Mouse (Mus musculus): ENCODE results near the gene Mmgt2.

Gene Mmgt2

DNA sequence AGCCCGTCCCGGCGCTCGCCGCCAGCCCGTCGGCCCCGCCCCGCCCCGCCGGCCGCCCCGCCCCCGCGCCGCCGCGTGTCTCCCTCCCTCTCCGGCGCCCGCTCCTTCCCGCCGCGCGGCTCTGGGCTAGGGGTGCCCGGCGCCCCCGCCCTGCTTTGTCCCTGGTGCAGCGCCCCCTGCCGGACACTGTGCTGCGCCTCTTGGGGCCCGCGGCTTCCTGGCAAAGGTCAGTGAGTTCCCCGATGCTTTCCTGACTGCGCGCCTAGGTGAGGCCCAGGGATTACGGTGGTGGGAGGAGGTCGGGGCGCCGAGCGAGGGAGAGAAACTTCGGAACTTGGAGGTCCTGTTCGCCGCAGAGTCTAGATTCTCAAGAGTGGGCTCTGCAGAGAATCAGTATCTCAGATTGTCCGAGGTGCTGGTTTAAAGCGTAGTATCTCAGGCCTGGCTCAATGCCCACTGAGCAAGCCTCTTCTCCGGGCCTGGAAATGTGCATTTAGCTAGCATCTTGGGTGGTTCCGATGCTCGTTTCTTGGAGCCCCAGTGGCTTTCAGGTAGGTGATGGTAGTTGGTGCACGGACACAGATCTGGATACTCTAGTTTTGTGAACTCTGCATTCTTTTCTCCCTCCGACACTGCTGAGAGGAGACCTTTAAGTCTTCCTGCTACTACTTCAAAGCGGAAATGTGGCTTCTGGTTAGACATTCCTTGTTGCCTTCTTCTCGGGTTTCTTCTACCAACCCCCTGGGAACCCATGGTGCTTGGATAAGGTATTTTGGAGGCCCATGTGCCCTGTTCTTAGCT, at the start of gene Mmgt2:
TSS of gene Mmgt2 (plus strand) at position 74 of the 801 bp plus-strand sequence.
- DNase-seq (ENCODE audit: low read depth, low spot score), result peak; percentile 95

DNA sequence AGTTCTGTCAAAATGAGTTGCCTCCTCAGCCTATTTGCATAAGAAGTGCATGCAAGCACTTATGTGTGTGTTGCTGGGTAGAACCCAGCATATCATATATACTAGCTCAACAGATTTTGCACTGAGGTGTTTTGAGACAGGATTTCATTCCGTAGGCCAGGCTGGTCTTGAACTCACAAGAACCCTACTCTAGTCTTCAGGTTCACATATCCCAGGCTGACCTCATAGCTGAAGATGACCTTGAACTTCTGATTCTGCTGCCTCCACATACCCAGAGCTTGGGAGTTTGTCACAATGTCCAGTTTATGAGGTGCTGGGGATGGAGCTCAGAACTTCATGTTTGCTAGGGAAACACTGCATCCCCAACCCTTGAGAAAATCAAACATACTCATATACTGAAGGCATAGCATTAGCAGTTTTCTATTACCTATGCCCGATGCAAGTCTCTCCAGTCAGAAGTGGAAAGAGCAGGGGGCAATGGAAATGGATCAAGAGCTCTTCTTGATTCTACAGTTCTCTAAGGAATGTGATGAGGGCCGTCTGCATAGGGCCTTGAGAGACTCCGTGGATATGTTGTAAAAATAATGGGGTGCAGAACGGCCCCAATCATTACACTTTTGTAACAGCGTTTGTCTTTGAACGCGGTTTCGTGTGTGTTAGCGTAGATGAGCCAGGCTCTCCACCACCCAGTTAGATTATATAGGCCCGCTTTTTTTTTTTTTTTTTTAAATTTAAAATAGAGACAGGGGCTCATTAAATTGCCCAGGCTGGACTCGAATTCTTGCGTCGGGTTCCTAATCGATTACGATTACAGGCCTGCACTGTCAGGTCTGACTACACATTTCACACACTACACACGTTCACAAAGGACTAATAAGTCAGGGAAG, 46.5 kb upstream of the Mmgt2 start:
- peak; percentile 53 for DNase-seq (ENCODE audit: low read depth, low spot score)

DNA sequence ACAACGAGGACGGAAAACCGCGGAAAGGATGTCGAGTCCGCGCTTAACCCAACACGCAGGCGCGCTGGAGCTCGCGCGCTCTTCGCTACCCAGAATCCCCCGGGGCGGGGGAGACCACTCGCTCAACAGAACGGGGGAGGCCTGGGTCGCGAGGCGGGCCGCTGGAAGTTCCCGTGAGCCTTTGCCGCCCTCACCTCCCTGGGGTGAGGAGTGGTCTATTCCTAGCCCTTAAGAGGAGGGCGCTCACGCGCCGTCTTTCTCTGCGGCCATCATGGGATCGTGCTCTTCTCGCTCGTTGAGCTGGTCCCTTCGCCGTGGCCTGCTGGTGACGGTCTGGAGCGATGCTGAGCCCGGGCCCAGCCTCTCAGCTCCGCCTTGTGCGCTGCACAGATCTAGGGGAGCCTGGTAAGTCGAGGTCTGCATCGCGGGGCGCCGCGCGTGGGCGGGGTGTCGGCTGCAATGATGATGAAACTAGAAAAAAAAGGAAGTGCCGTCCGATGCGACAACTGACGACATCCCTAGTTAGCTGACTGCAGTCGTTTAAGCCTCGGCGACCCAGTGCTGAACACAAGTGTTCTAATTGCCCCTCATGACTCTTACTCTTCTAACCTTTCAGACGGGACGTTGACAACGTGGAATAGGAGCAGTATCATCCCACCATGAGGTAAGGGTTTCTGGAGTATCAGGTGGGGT, 45.7 kb upstream of the Mmgt2 start:
- DNase-seq (ENCODE audit: low read depth, low spot score), result peak; percentile 99

DNA sequence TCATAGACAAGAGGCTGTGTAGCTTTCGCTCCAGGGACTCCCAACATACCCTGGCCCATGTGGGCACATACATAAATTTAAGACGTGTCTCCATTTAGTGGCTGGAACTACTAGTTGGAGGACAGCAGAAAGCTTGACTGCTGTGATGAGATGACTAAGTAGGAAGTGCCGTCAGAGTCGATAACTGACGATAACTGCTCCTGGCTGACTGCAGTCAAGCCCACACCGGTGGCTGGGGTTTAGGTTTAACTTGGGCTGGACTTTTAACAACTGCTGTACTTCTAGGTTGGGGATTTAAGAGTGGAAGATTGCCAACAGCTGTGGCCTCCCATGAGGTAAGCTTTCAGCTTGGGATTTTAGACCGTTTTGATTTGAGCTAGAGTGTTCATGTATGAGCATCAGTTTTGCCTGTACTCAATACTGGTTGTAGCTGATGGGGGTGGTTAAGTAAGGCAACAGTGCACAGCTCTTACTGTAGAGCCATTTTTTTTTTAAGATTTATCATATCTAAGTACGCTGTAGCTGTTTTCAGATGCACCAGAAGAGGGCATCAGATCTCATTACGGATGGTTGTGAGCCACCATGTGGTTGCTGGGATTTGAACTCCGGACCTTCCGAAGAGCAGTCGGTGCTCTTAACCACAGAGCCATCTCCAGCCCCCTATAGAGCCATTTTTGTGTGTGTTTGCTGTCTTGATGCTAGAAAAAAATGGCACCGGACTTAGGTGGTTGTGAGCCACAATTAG, 45.0 kb upstream of the Mmgt2 start:
- DNase-seq (ENCODE audit: low read depth, low spot score), result peak; percentile 60

DNA sequence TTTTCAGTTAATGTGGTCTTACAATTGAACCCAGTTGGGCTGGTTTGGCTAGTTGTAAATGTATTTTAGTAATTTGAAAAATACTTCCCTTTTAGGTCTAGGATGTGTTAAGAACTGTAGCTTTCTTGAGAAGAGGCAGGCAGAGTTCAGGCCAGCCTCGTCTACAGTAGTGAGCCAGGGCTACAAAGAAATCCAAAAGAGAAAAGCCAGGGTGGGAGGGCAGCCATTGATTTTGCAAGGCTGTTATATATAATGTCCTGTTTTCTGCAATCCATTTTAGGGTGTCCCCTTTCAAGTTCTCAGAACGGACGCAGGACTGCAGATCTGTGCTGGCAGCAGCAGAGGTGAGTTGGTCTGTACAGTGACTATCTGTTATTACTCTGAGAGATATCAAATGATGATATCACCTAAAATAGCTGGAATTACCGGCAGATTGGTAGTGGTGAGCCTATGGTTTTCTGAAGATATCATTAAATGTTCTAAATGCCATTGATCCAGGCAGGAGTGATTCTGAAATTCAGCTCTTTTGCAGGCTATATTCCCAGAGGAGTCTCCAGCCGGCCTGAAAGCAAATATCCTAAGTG, 44.2 kb upstream of the Mmgt2 start:
- no peak for DNase-seq (ENCODE audit: low read depth, low spot score)

DNA sequence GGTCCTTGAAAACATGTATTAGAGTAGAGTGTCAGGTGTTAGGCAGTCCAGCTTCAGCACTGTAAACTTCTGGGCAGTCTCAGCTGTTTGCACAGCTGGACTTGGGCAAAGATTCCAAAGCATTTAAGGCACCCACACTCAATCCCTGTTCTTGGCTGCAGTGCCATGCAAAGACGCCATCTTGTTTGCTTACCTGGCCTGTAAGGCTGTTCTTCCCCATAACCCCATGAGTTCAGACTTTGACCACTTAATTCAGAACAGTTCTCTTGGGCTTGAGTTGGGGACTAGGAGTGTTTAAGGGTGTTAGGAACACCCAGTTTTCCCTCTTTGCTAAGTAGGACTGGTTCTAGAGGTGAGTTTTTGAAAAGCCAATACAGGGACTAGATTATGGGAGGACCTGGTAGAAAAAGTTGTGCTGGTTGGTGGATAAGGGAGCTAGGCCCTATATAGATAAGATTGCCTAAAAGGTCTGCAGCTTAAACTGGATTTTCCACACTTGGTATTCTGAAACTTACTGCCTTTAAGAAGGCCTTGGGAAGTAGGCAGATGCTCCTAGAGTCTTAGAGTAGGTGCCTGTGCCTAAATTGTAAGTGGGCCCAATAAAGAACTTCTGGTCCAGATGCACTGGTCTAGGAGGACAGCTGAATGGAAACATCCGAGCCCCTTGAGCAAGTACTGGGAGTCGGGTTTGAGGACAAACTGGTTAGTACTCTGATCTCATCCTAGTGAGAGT, 43.4 kb upstream of the Mmgt2 start:
- peak; percentile 27 for DNase-seq (ENCODE audit: low read depth, low spot score)

DNA sequence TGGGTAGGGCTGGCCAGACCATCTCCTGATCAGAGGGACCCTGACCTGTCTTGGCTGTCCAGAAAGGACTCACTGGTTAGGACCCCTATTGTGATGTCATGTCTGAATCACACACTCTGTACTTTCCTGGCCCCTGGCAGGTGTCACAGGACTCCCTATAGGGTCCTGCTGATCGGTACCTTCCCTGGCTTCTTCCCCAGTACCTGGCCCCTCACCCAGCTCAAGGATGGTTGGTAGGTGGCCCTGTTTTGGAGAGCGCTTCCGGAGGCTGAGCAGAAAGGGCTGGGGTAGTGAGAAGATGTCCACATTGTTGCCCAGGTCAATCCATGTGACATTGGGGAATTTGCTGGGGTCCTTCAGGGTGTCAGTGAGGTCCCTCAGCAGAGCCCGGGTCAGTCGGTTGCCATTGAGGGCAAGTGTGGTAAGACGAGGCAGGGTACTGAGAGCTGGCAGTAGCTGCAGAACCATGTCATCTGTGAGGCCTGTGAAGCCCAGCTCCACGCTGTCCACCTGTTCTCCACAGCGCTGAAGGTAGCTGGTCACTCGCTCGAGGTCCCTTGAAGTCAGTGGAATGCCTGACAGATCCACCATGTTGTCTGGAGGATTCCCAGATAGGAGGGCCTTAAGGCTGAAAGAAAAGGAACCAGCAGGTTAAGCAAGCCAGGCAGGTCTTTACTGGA, 42.7 kb upstream of the Mmgt2 start:
- peak; percentile 39 for DNase-seq (ENCODE audit: low read depth, low spot score)

DNA sequence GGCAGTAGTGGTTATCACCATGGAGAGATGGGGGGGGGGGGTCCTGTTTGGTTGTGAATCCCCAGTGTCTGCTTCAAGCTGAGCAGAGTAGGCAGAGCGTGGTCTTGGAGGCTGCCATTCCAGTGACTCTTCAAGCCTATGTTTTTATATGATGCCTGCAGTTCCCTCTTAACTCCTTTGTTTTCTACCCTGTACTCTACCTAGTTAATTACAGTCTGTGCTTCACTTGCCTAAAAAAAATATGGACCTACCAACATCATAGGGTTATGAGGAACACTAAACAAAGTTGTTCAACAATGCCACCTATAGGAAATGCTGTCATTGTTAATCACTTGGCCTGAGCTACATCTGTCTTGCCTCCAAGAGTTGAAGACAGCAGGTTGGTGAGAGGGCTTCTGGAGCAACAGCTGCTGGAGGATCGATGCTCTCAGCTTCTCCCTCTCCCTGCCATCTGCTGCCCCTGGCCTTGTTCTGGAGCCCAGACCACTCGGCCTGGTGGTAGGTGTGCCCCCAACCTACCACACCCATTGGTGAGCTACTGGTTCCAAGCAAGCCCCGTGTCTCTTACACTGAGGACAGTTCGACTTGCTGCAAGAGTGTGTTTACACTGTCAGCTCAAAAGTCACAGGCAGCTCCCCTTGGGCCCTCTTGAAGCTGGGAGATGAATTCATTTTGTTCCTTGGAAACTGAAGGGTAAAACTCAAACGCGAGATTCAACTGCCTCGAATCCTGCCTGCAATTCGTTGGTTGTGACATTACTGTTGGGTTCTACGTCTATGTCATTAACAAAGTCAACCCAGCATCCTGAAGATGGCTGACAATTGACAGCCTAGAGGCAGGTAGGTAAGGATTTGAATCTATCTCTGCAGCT, 41.9 kb upstream of the Mmgt2 start:
- peak; percentile 53 for DNase-seq (ENCODE audit: low read depth, low spot score)

DNA sequence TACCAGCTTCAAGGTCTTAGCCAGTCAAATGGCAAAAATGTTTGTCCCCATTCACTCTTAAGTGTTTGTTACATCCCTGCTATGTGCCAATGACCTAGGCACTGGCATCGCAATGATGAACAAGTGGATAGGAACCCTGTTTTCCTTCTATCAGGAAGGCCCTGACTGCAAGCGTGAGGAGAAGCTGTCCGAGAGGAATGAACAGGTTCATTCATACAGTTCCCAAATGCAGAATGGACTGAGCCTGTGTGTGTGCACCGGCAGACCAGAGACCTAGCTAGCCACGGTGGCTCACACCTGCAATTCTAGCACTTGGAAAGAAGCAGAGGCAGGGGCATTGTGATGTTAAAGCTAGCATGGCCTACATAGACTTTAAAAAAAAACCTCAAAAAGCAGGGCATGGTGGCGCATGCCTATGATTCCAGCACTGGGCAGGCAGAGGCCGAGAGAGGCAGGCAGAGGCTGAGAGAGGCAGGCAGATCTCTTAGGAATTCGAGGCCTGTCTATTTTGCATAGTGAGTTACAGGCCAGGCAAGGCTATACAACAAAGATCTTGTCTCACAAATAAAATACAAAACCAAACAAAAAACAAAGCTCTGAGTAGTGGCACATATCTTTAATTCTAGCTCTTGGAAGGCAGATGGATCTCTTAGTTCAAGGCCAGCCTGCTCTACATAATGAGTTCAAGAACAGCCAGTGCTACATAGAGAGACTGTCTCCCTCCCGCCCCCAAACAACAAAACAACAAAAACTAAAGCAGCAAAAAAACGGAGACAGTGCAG, 41.1 kb upstream of the Mmgt2 start:
- peak; percentile 38 for DNase-seq (ENCODE audit: low read depth, low spot score)

DNA sequence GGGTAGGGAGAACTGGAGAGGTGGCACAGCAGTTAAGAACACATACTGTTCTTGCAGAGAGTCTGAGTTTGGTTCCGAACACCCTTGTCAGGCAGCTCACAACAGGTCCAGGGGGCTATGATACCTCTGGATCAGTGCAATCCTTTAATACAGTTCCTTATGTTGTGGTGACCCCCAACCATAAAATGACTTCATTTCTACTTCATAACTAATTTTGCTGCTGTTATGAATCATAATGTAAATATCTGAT, 40.6 kb upstream of the Mmgt2 start:
- DNase-seq (ENCODE audit: low read depth, low spot score), result no peak

DNA sequence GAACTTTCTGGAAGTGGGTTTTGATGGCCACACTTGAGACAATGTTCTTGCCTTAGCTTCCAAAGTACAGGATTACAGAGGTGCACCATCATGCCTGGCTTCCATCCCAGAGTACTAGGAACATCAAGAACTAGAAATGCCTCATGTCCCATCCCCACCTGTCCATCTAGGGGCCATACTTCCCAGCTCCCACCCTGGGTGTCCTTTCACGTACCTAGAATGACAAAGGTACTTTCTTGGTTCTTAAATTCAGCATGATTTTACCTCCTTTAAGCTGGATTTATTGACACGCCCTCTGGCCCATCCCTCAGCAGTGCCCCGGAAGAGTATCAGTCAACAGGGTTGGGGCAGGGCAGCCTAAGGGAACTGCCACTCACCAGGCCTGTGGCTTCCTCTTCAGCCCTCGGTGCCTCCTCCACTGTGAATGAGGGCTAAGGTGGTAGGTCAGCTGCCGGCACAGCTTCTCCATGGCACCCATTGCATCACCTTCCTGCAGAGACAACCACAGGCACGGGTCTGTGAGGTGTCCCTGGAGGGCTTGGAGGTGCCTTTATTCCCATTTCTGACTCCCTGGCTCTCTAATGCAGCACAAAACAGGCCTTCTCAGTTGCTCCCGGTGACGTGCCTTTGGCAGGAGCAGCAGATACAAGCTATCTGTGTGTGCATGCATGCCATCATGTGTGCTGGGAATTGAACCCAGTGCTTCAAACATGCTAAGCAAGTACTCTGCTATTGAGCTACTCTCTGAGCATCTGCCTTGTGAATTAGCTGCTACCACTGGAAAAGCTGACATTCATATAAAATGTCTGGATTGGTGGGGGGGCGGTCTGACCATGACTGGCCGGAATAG, 39.4 kb upstream of the Mmgt2 start:
- DNase-seq (ENCODE audit: low read depth, low spot score), result peak; percentile 26

DNA sequence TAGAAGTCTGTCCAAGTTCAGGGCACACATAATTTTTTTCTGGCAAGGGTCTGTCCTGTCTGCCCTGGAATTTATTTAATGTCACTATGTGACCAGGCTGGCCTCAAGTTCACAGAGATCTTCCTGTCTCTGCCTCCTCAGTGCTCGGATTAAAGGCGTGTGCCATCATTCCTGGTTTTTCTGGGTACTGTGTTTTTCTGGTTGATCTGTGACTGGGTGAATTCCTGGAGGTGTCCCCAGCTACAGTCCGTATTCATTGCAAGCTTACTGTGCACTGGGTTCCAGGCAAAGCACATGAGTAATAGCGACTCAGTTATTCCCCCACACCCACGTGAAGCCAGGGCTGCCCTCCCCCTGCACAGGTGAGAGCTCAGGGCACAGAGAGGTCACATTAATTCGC, 38.2 kb upstream of the Mmgt2 start:
- no peak for DNase-seq (ENCODE audit: low read depth, low spot score)

DNA sequence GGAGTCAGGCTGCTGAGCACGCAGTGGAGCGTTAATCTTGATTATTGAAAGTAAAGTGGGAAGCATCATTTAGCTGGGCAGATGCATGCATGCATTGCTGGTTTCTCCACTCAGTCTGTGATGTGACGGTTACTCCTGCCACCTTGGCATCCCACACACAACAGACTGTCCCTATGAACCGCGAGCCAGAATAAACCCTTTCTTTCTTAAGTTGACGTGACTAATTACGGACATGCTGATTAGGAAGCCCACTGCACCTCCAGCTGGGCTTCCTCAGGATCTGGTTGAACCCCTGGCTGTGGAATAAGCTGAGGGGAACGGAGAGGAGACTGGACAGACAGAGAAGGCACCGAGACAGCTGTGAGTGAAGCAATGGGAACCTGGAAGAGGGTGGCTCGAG, 35.9 kb upstream of the Mmgt2 start:
- DNase-seq (ENCODE audit: low read depth, low spot score), result no peak

DNA sequence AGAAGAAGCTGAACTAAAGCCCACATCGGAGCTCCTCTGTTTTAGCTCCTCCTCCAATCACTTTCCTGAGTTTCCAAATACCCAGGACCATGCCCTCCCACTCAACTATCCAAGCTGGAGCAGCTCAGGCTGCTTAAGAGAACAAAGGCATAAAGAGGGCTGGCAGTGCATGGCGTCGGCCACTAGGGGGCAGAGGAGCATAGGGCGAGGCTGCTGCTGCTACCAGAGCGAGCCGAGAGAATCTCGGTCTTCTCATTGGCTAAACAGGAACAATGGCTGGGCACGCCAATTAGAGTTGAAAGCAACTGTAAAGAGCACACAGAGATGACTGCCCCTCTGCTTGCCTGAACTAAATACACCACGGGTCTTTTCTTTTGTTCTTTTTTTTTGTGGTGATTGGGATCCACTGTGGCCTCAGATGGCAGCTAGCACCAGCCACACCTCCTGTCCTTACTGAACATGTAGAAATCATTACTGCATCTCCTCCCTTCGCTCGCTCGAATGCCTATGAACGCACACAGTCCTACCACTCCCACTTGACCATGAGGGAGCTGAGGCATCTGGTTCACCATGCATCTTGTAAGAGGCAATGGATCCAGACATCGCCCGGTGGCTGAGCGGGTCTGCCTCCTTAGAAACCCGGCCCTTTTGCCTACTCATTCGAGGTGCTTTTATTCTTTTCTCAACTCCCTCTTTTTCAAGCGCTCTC, 34.7 kb upstream of the Mmgt2 start:
- peak; percentile 88 for DNase-seq (ENCODE audit: low read depth, low spot score)

DNA sequence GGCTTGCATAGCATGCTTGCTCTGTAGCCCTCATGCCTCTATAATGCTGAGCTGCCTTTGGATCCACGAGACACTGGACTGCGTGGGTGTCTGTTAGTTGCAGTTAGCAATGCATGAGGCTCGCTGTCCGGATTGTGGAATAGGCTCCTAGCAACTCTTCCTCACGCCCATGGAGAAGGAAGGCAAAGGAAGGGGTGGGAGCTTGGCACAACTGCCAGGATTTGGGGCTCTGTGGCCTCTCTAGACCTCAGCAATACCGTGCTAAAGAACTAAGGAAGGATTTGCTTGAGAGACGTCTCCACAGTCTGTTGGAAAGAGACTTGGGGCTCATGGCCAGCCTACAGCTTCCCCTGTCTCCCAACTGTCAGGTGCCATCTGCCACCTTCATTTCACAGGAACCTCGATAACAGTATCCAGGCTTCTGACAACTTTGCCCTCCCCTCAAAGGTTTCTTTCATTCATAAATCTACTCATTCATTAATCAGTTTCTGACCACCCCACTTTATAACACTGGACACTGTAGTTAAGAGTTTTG, 33.5 kb upstream of the Mmgt2 start:
- DNase-seq (ENCODE audit: low read depth, low spot score), result no peak

DNA sequence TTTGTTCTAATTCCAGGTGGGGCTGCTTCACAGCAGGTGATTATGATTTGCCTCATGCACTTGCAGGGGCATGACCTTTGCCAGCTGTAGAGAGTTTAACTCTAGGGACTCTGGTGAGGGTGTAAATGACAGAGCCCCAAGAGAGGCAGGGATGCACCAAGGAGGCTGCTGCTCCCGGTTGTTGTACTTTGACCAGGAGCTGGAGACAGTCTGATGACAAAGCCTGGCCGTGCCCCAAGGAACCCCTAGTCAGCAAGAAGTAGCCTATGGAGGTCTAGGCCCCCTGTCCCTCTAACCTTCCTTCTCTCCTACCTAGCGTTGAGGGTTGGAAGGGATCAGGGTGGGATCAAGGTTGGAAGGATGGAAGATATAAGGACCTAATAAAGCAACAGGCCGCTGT, 33.0 kb upstream of the Mmgt2 start:
- DNase-seq (ENCODE audit: low read depth, low spot score), result no peak

All from A20 (cell line).